Mouse (Mus musculus) forebrain, embryonic 12.5 days (tissue): ENCODE data around the gene Olfr1368. TPM values are rescaled to one million over a fixed set of nuclear protein-coding genes. Genes with fewer than 3 reads are reported as not detected.

Experiments
- ATAC-seq: fragments of 200-750 bp; cut with Nextera tagmentation; 2 replicates; pipeline ENCODE4 v1.8.0; 2017; ENCODE audit warnings: moderate TSS enrichment; ENCODE audit not compliant: low FRiP score
- H3K27ac ChIP-seq: fragments of 300-500 bp; sonication (generic); 2 replicates; pipeline ENCODE4 v1.5.1; 2016; ENCODE audit warnings: mild to moderate bottlenecking
- H3K27me3 ChIP-seq: fragments of 300-500 bp; sonication (generic); 2 replicates; pipeline ENCODE4 v1.6.1; 2016; ENCODE audit warnings: mild to moderate bottlenecking
- H3K36me3 ChIP-seq: fragments of 300-500 bp; sonication (generic); replicated peaks from 2 replicates; pipeline ENCODE4 v1.6.1; 2016; ENCODE audit warnings: mild to moderate bottlenecking
- H3K4me1 ChIP-seq: fragments of 300-500 bp; sonication (generic); 2 replicates; pipeline ENCODE4 v1.6.1; 2016
- H3K4me2 ChIP-seq: fragments of 300-500 bp; sonication (generic); 2 replicates; pipeline ENCODE4 v1.6.1; 2016; ENCODE audit warnings: mild to moderate bottlenecking, moderate library complexity
- H3K4me3 ChIP-seq: fragments of 300-500 bp; sonication (generic); replicated peaks from 2 replicates; pipeline ENCODE4 v1.5.1; 2016; ENCODE audit warnings: mild to moderate bottlenecking
- H3K9ac ChIP-seq: fragments of 300-500 bp; sonication (generic); 2 replicates; pipeline ENCODE4 v1.6.1; 2016; ENCODE audit warnings: mild to moderate bottlenecking
- H3K9me3 ChIP-seq: fragments of 300-500 bp; sonication (generic); 2 replicates; pipeline ENCODE4 v1.6.1; 2016
- WGBS: fragments of 180-500 bp; shearing (Covaris S2); methylation state at CpG from one replicate; pipeline ENCODE4 v1.1.7; 2016; 5-methylcytosine and 5-hydroxymethylcytosine counted together
- polyA plus RNA-seq: library from polyadenylated mRNA; unstranded; fragments of >200 nt; fragmentation: Nextera tagmentation; extraction: Ambion mirVana; gene quantifications from 2 replicates; pipeline ENCODE4 v1.2.1, GENCODE M21; 2016

The Olfr1368 gene
- polyA plus RNA-seq = not detected in 2 replicates

GRCm38 (mm10) chr13:21145767-21146166 is at the start of gene Olfr1368:
Gene Olfr1368, minus strand, starts transcription at chr13:21145867.
- H3K4me1 ChIP-seq = no peaks in the 10 kb centered on the region
- no peak within 1 kb of the TSS for H3K4me2 ChIP-seq
- H3K36me3 ChIP-seq = no peaks in the 10 kb centered on the region
- H3K4me3 ChIP-seq = no peak within 1 kb of the TSS
- H3K9me3 ChIP-seq = no peaks in the 10 kb centered on the region
- 79% methylated on average over 4 of the region's 4 CpGs for WGBS
- H3K9ac ChIP-seq = no peak within 1 kb of the TSS
- H3K27ac ChIP-seq = no peak within 1 kb of the TSS
- H3K27me3 ChIP-seq = peaks cover 3% of the 10 kb centered on the region; the same call in 1 of the 2 replicates
- no peak for ATAC-seq

GRCm38 (mm10) chr13:21185521-21185920 is 39.9 kb upstream of the Olfr1368 start:
- H3K9ac ChIP-seq = no peak overlapping the region
- no peak overlapping the region for H3K27ac ChIP-seq
- WGBS = 89% methylated on average over 4 of the region's 4 CpGs
- no peak for ATAC-seq
- no peak overlapping the region for H3K4me3 ChIP-seq
- no peak overlapping the region for H3K4me2 ChIP-seq
- H3K4me1 ChIP-seq = peaks cover 29% of the 10 kb centered on the region
- H3K9me3 ChIP-seq = no peaks in the 10 kb centered on the region
- no peaks in the 10 kb centered on the region for H3K27me3 ChIP-seq
- H3K36me3 ChIP-seq = peaks cover 87% of the 10 kb centered on the region

GRCm38 (mm10) chr13:21183661-21184060 is 38.0 kb upstream of the Olfr1368 start:
- H3K4me3 ChIP-seq = no peak overlapping the region

GRCm38 (mm10) chr13:21183066-21183465 is 37.4 kb upstream of the Olfr1368 start:
- Histone ChIP-seq H3K4me3 (no peak overlapping the region), H3K36me3 (peaks cover 63% of the 10 kb centered on the region), H3K27me3 (no peaks in the 10 kb centered on the region), H3K9ac (no peak overlapping the region), H3K4me2 (peak overlapping the region; percentile 8; the same call in 1 of the 2 replicates), H3K4me1 (peaks cover 38% of the 10 kb centered on the region), H3K27ac (no peak overlapping the region), H3K9me3 (no peaks in the 10 kb centered on the region)
- ATAC-seq = no peak
- 95% methylated on average over 6 of the region's 6 CpGs for WGBS

More at GRCm38 (mm10) chr13:21183661-21184060, 38.0 kb upstream of the Olfr1368 start:
- 92% methylated on average over 7 of the region's 7 CpGs for WGBS
- Histone ChIP-seq H3K4me2 (no peak overlapping the region), H3K27me3 (no peaks in the 10 kb centered on the region), H3K36me3 (peaks cover 69% of the 10 kb centered on the region), H3K9ac (no peak overlapping the region), H3K4me1 (peaks cover 36% of the 10 kb centered on the region), H3K9me3 (no peaks in the 10 kb centered on the region), H3K27ac (no peak overlapping the region)
- no peak for ATAC-seq

- Histone ChIP-seq H3K9ac (peak overlapping the region; percentile 88), H3K4me2 (peak overlapping the region; percentile 86), H3K27me3 (no peaks in the 10 kb centered on the region), H3K4me3 (peak overlapping the region; percentile 96), H3K36me3 (peaks cover 52% of the 10 kb centered on the region), H3K27ac (no peak overlapping the region), H3K9me3 (no peaks in the 10 kb centered on the region), H3K4me1 (peaks cover 38% of the 10 kb centered on the region)
- no peak for ATAC-seq
- 78% methylated on average over 7 of the region's 7 CpGs for WGBS
Measured at GRCm38 (mm10) chr13:21181996-21182395, 36.3 kb upstream of the Olfr1368 start.

GRCm38 (mm10) chr13:21180551-21181530 is 35.2 kb upstream of the Olfr1368 start:
- Histone ChIP-seq H3K27me3 (no peaks in the 10 kb centered on the region), H3K4me3 (peak overlapping the region; percentile 96), H3K27ac (peak overlapping the region; percentile 96), H3K9ac (peak overlapping the region; percentile 88), H3K36me3 (peaks cover 40% of the 10 kb centered on the region), H3K4me1 (peaks cover 38% of the 10 kb centered on the region), H3K9me3 (no peaks in the 10 kb centered on the region), H3K4me2 (peak overlapping the region; percentile 86)
- WGBS = under 1% methylated on average over 71 of the region's 71 CpGs
- ATAC-seq = peak; percentile 69

GRCm38 (mm10) chr13:21179724-21180550 is 34.3 kb upstream of the Olfr1368 start:
- Histone ChIP-seq H3K4me1 (peaks cover 31% of the 10 kb centered on the region), H3K4me3 (peak overlapping the region; percentile 96), H3K27me3 (no peaks in the 10 kb centered on the region), H3K4me2 (peak overlapping the region; percentile 86), H3K36me3 (peaks cover 31% of the 10 kb centered on the region), H3K9ac (peak overlapping the region; percentile 88), H3K9me3 (no peaks in the 10 kb centered on the region), H3K27ac (peak overlapping the region; percentile 96)
- peak; percentile 95 for ATAC-seq
- under 1% methylated on average over 79 of the region's 80 CpGs for WGBS

- H3K4me2 ChIP-seq = peak within 1 kb of the TSS; percentile 86
- peak; percentile 52 for ATAC-seq
- no peaks in the 10 kb centered on the region for H3K9me3 ChIP-seq
- peak within 1 kb of the TSS; percentile 96 for H3K4me3 ChIP-seq
- peaks cover 26% of the 10 kb centered on the region for H3K36me3 ChIP-seq
- peak within 1 kb of the TSS; percentile 96 for H3K27ac ChIP-seq
- peaks cover 31% of the 10 kb centered on the region for H3K4me1 ChIP-seq
- 1% methylated on average over 15 of the region's 15 CpGs for WGBS
- peaks cover 2% of the 10 kb centered on the region; the same call in 1 of the 2 replicates for H3K27me3 ChIP-seq
- H3K9ac ChIP-seq = peak within 1 kb of the TSS; percentile 88
Measured at GRCm38 (mm10) chr13:21179367-21179723, 33.7 kb upstream of the Olfr1368 start, which contains the start of gene Trim27. Gene Trim27, plus strand, starts transcription at chr13:21179445.

- H3K36me3 ChIP-seq = peaks cover 16% of the 10 kb centered on the region
- 79% methylated on average over 5 of the region's 5 CpGs for WGBS
- H3K4me2 ChIP-seq = 0 out of 2 replicates have a peak overlapping the region, but pooled peaks have one; percentile 86
- no peak for ATAC-seq
- H3K4me3 ChIP-seq = no peak overlapping the region
- no peaks in the 10 kb centered on the region for H3K9me3 ChIP-seq
- H3K27me3 ChIP-seq = peaks cover 3% of the 10 kb centered on the region; the same call in 1 of the 2 replicates
- no peak overlapping the region for H3K9ac ChIP-seq
- no peak overlapping the region for H3K27ac ChIP-seq
- peaks cover 32% of the 10 kb centered on the region for H3K4me1 ChIP-seq
Measured at GRCm38 (mm10) chr13:21178364-21178763, 32.7 kb upstream of the Olfr1368 start.

GRCm38 (mm10) chr13:21177657-21178056 is 32.0 kb upstream of the Olfr1368 start:
- Histone ChIP-seq H3K9me3 (no peaks in the 10 kb centered on the region), H3K9ac (no peak overlapping the region), H3K4me3 (no peak overlapping the region), H3K4me1 (peaks cover 32% of the 10 kb centered on the region), H3K27me3 (peaks cover 3% of the 10 kb centered on the region; the same call in 1 of the 2 replicates), H3K27ac (no peak overlapping the region), H3K4me2 (no peak overlapping the region), H3K36me3 (peaks cover 9% of the 10 kb centered on the region)
- 69% methylated on average over 5 of the region's 5 CpGs for WGBS
- no peak for ATAC-seq

- H3K27ac ChIP-seq = no peak overlapping the region
- H3K27me3 ChIP-seq = peaks cover 3% of the 10 kb centered on the region; the same call in 1 of the 2 replicates
- peaks cover 26% of the 10 kb centered on the region for H3K4me1 ChIP-seq
- no peaks in the 10 kb centered on the region for H3K9me3 ChIP-seq
- H3K4me2 ChIP-seq = no peak overlapping the region
- no peak overlapping the region for H3K9ac ChIP-seq
- no peak for ATAC-seq
- no peak overlapping the region for H3K4me3 ChIP-seq
- H3K36me3 ChIP-seq = no peaks in the 10 kb centered on the region
- 66% methylated on average over 11 of the region's 11 CpGs for WGBS
Measured at GRCm38 (mm10) chr13:21176733-21177132, 31.1 kb upstream of the Olfr1368 start.

- Histone ChIP-seq H3K27ac (peak overlapping the region; percentile 39; the same call in 1 of the 2 replicates), H3K4me3 (peak overlapping the region; percentile 46), H3K9ac (peak overlapping the region; percentile 44), H3K27me3 (peaks cover 3% of the 10 kb centered on the region; the same call in 1 of the 2 replicates), H3K36me3 (no peaks in the 10 kb centered on the region), H3K4me1 (peaks cover 16% of the 10 kb centered on the region), H3K9me3 (no peaks in the 10 kb centered on the region), H3K4me2 (peak overlapping the region; percentile 55)
- under 1% methylated on average over 11 of the region's 11 CpGs for WGBS
- ATAC-seq = no peak
Measured at GRCm38 (mm10) chr13:21173072-21173471, 27.4 kb upstream of the Olfr1368 start.
